Mouse (Mus musculus) layer of hippocampus, adult 2 months (tissue): ENCODE measurements around the gene Bcl6. TPM values are rescaled to one million over a fixed set of nuclear protein-coding genes. Genes with fewer than 3 reads are reported as not detected.
A peak's percentile ranks its signal among the peaks of the same experiment; 100 is the strongest.

ENCODE experiments used
- DNase-seq, 2 experiments: peaks; one replicate each; pipeline ENCODE4 v3.0.0; 2022; ENCODE audit warnings: low spot score in 2 of 2
- H3K27ac ChIP-seq: fragments of 200-600 bp; 2 replicates; pipeline ENCODE4 v1.8.1; 2022
- H3K4me3 ChIP-seq: fragments of 200-600 bp; 2 replicates; pipeline ENCODE4 v1.8.1; 2022; ENCODE audit warnings: mild to moderate bottlenecking
- CTCF ChIP-seq: fragments of 200-600 bp; conservative IDR thresholded peaks from 2 replicates; pipeline ENCODE4 v1.8.1; 2022; ENCODE audit warnings: antibody characterized with exemption, mild to moderate bottlenecking, moderate library complexity
- long read RNA-seq, 2 experiments: library from polyadenylated mRNA; stranded (forward); transcript quantifications; one replicate each; pipeline ENCODE4 v2.0.0; 2021; ENCODE audit warnings: borderline mapping rate in 2 of 2
- total RNA-seq, 2 experiments: library from RNA; stranded (reverse); gene quantifications; 2 replicates each; pipeline ENCODE4 v1.2.3; 2021

The Bcl6 gene
- total RNA-seq: 10 to 100 TPM; 56.8 to 61.5 TPM
- long read RNA-seq, experiment 1, partial matches to known transcripts: 0 of 3 reads
- long read RNA-seq, experiment 1, other reads (novel, unspliced or antisense): 3 of 3 reads
- long read RNA-seq, experiment 2, partial matches to known transcripts: 0 of 7 reads
- long read RNA-seq, experiment 2, other reads (novel, unspliced or antisense): 7 of 7 reads

DNA sequence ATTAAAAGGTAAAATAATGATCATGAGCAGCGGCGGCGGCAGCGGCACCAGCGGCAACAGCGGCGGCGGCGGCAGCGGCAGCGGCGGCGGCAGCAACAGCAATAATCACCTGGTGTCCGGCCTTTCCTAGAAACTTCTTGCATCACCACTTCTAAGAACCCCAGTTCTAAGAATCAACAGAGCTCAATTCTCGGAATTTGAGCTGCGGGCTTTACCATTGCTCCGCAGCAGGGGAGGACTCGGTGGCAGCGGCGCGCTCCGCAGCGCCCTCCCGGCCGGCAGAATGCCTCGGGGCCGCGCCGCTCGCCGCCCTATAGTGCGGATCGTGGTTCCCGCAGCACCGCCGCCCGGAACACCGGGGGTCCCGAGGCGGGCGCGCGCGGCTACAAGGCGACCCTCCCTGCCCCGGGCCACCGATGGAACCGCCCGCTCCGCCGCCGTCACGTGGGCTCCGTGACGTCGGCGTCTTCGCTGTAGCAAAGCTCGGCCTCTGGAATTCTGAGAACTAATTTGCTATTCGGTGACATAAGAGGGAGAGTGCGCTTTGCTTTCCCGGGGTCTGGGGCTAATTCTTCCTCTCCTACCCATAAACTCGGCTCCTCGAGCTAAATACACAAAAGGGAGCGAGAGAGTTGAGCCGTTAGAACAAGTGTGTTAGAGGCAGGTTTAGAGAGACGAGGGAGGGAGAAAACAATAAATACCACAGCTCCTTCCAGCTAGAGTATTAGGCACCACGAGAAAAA, at the start of gene Bcl6, which contains the start of gene Gm37419:
TSS of gene Bcl6 (minus strand) at position 387 of the 743 bp plus-strand sequence.
TSS of gene Gm37419 (plus strand) at position 17 of the 743 bp plus-strand sequence.
- peak within 1 kb of the TSS; percentile 99 for H3K27ac ChIP-seq
- DNase-seq: peak; percentile 84 to 85
- H3K4me3 ChIP-seq: peak within 1 kb of the TSS; percentile 94
- peak; percentile 10; the same call in 1 of the 2 replicates for TF ChIP-seq CTCF

DNA sequence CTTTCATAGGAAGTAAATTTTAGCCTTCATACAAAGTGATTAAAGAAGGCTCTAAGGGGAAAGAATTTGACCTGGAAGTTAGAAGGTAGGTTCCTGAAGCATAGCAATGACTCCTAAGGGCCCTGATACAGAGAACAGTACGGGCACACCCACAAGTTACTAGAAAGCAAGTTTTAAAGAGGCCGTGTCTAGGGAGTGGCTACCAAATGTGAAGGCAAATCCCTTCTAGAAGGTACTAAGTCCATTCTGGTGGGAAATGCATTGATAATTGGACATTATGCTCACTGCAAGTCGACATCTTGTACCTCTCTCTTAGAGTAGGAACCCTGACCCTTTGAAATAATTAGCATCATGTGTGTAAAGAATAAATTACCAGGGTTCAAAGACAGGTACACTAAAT, 47.7 kb upstream of the Bcl6 start:
- Histone ChIP-seq H3K27ac (no peak overlapping the region), H3K4me3 (no peak overlapping the region)
- no peak for DNase-seq
- TF ChIP-seq CTCF: no peak

GRCm38 (mm10) chr16:24035767-24036166, 47.1 kb upstream of the Bcl6 start:
- H3K27ac ChIP-seq: no peak overlapping the region
- no peak for TF ChIP-seq CTCF
- no peak for DNase-seq
- H3K4me3 ChIP-seq: no peak overlapping the region

- no peak for TF ChIP-seq CTCF
- no peak overlapping the region for H3K27ac ChIP-seq
- DNase-seq: no peak
- no peak overlapping the region for H3K4me3 ChIP-seq
These were observed 45.8 kb upstream of the Bcl6 start for GRCm38 (mm10) chr16:24034450-24034849.

DNA sequence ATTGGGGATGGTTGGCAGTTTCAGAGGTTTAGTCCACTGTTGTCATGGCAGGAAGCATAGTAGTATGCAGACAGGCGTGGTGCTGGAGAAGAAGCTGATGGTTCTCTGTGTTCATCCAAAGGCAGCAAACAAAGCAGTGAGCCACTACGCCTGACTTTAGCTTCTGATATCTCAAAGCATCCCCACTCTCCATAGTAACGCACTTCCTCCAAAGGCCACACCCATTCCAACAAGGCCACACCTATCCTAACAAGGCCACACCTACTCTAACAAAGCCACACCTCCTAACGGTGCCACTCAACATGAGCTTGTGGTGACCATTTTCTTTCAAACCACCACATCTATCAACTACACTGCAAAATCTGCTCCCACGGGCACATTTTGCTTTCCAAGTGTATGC, 44.6 kb upstream of the Bcl6 start:
- Histone ChIP-seq H3K4me3 (no peak overlapping the region), H3K27ac (no peak overlapping the region)
- TF ChIP-seq CTCF: no peak
- no peak for DNase-seq

DNA sequence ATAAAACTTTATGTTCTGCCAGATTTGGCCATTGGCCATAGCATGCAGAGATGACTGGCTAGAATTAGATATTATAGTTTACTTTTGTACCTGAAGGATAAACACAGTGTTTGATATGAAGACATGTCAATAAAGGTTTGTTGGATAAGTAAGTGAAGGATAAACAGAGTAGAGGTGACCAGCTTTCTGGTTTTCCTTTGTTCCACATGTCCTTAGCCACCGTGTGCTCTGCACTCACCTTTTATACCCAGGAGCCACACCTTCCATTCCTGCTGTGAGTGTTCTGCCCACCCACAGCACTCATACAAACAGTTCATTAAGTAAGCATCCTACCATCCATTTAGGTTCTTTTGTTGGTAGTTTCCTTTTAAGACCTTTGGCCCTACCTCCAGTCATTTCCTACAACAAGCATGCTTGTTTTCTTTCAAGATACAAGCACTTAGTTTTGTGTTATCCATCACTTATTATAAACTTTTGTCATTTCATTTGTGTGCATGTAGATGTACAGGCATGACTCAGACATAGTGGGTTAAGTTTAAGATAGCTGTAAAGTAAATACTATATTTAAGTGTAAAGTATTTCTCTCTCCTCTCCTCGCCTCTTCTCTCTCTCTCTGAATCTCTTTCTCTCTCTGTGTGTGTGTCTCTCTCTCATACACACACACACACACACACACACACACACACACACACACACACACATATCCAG, 41.5 kb upstream of the Bcl6 start:
- Histone ChIP-seq H3K4me3 (no peak overlapping the region), H3K27ac (no peak overlapping the region)
- DNase-seq: no peak
- TF ChIP-seq CTCF: no peak

- no peak for TF ChIP-seq CTCF
- DNase-seq: no peak
- Histone ChIP-seq H3K4me3 (no peak overlapping the region), H3K27ac (no peak overlapping the region)
These were observed 36.8 kb upstream of the Bcl6 start for GRCm38 (mm10) chr16:24025442-24025841.

DNA sequence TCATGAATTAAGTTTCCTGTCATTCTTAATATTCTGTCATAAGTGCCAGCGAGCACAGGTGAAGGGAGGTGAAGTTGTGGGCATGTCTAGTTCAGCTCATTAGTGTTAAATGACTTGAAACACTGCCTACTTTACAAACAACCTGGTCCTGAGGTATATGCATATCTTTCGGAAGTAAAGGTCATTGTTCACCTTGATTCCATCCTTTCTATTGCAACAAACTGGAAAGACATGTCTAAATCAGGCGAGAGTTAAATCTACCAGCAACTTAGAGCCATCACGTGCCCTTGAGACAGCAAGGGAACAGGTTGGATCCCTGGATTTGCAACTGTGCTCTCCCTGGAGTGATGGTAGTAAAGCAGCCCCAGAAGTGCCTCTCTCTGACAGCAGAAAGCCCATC, 34.0 kb upstream of the Bcl6 start:
- no peak for TF ChIP-seq CTCF
- H3K4me3 ChIP-seq: no peak overlapping the region
- no peak for DNase-seq
- no peak overlapping the region for H3K27ac ChIP-seq

GRCm38 (mm10) chr16:24021722-24022121, 33.1 kb upstream of the Bcl6 start:
- H3K4me3 ChIP-seq: no peak overlapping the region
- DNase-seq: no peak
- no peak overlapping the region for H3K27ac ChIP-seq
- no peak for TF ChIP-seq CTCF

DNA sequence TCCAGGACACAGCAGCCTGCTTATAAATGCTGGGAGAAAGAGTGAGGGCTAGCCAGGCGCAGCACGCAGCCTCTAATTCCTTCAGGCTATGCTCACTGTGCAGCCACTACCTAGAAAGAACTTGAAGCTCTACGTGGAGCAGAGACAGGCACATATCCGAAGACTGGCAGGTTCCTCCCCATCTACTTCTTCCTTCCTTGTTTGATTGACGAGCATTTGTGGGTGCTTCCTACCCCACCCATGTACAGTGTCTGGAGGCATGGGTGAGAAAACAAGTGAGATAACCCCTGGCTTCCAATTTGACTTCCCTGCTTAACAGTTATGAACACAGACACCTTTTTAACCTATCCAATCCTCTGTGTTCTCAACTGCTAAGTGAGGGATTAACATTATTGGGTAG, 28.1 kb upstream of the Bcl6 start:
- no peak for DNase-seq
- TF ChIP-seq CTCF: no peak

GRCm38 (mm10) chr16:24016273-24016672, 27.6 kb upstream of the Bcl6 start:
- no peak overlapping the region for H3K4me3 ChIP-seq
- H3K27ac ChIP-seq: no peak overlapping the region
- DNase-seq: no peak
- no peak for TF ChIP-seq CTCF

More for the DNA sequence above, 28.1 kb upstream of the Bcl6 start:
- H3K4me3 ChIP-seq: no peak overlapping the region
- no peak overlapping the region for H3K27ac ChIP-seq

DNA sequence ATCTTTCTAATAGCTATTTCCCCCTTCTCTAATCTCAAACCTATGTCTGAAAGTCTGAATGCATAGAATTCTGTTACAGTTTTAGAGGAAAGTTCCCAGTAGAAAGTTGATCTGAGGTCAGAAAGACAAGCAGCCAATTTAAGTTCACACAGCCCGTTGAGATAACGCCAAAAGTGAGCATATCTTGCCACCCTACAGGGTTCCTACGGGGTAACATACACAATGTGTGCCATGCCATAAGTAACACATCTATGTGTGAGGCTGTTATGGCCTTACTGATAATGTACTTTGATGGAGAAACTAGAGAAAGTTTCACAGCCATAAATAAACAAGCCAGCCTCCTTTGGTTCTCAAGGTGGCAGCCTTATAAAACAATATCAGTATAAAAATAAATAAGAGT, 25.7 kb upstream of the Bcl6 start:
- H3K27ac ChIP-seq: no peak overlapping the region
- TF ChIP-seq CTCF: no peak
- DNase-seq: no peak
- no peak overlapping the region for H3K4me3 ChIP-seq

GRCm38 (mm10) chr16:24012066-24012465, 23.4 kb upstream of the Bcl6 start:
- Histone ChIP-seq H3K27ac (no peak overlapping the region), H3K4me3 (no peak overlapping the region)
- DNase-seq: no peak
- no peak for TF ChIP-seq CTCF
